Mouse (Mus musculus): ENCODE results near the gene Rps19bp1. TPM values are rescaled to one million over a fixed set of nuclear protein-coding genes. Genes with fewer than 3 reads are reported as not detected.

Gene Rps19bp1
- 10 to 100 TPM; 36.1 to 40.0 TPM for total RNA-seq (2021)
- long read RNA-seq, transcript Rps19bp1-201 (4 exons, 838 nt): major isoform, 22 of 27 reads
- long read RNA-seq, partial matches to known transcripts: 3 of 27 reads
- long read RNA-seq, other reads (novel, unspliced or antisense): 2 of 27 reads

GRCm38 (mm10) chr15:80263610-80264575, at the start of gene Rps19bp1:
Rps19bp1 (minus strand) TSS chr15:80264315.
- DNase-seq (ENCODE audit: low spot score in 2 of 2): peak; percentile 86 to 93

- no peak for DNase-seq (ENCODE audit: low spot score in 2 of 2)
Observed at GRCm38 (mm10) chr15:80306146-80306545, 42.0 kb upstream of the Rps19bp1 start.

GRCm38 (mm10) chr15:80304188-80304587, 40.1 kb upstream of the Rps19bp1 start:
- DNase-seq (ENCODE audit: low spot score in 2 of 2): no peak

GRCm38 (mm10) chr15:80303779-80304178, 39.7 kb upstream of the Rps19bp1 start:
- peak in 1 of 2 experiments; percentile 34 for DNase-seq (ENCODE audit: low spot score in 2 of 2)

GRCm38 (mm10) chr15:80297146-80297545, 33.0 kb upstream of the Rps19bp1 start:
- no peak for DNase-seq (ENCODE audit: low spot score in 2 of 2)

- DNase-seq (ENCODE audit: low spot score in 2 of 2): peak; percentile 55 to 79
Observed at GRCm38 (mm10) chr15:80289436-80289835, 25.3 kb upstream of the Rps19bp1 start.

GRCm38 (mm10) chr15:80288036-80288435, 23.9 kb upstream of the Rps19bp1 start:
- no peak for DNase-seq (ENCODE audit: low spot score in 2 of 2)

GRCm38 (mm10) chr15:80286851-80287415, 22.8 kb upstream of the Rps19bp1 start, which contains the start of gene Cacna1i:
Cacna1i (plus strand) TSS chr15:80287238.
- peak; percentile 52 to 74 for DNase-seq (ENCODE audit: low spot score in 2 of 2)

- DNase-seq (ENCODE audit: low spot score in 2 of 2): peak in 1 of 2 experiments; percentile 47
Observed at GRCm38 (mm10) chr15:80280646-80281045, 16.5 kb upstream of the Rps19bp1 start.

- DNase-seq (ENCODE audit: low spot score in 2 of 2): no peak
Observed at GRCm38 (mm10) chr15:80279053-80279452, 14.9 kb upstream of the Rps19bp1 start.

- peak; percentile 54 to 77 for DNase-seq (ENCODE audit: low spot score in 2 of 2)
Observed at GRCm38 (mm10) chr15:80278121-80278759, 14.1 kb upstream of the Rps19bp1 start.

- DNase-seq (ENCODE audit: low spot score in 2 of 2): no peak
Observed at GRCm38 (mm10) chr15:80277625-80278024, 13.5 kb upstream of the Rps19bp1 start.

GRCm38 (mm10) chr15:80277107-80277506, 13.0 kb upstream of the Rps19bp1 start:
- DNase-seq (ENCODE audit: low spot score in 2 of 2): no peak

- DNase-seq (ENCODE audit: low spot score in 2 of 2): no peak
Observed at GRCm38 (mm10) chr15:80271858-80272396, 7.8 kb upstream of the Rps19bp1 start.

GRCm38 (mm10) chr15:80266281-80266680, 2.2 kb upstream of the Rps19bp1 start:
- peak; percentile 60 to 92 for DNase-seq (ENCODE audit: low spot score in 2 of 2)

GRCm38 (mm10) chr15:80261100-80261499, 3.0 kb downstream of the Rps19bp1 start:
- no peak for DNase-seq (ENCODE audit: low spot score in 2 of 2)

GRCm38 (mm10) chr15:80260677-80261076, 3.4 kb downstream of the Rps19bp1 start:
- peak; percentile 71 to 89 for DNase-seq (ENCODE audit: low spot score in 2 of 2)

GRCm38 (mm10) chr15:80259406-80260045, 4.6 kb downstream of the Rps19bp1 start:
- DNase-seq (ENCODE audit: low spot score in 2 of 2): no peak

GRCm38 (mm10) chr15:80258240-80259170, 5.6 kb downstream of the Rps19bp1 start:
- DNase-seq (ENCODE audit: low spot score in 2 of 2): peak in 1 of 2 experiments; percentile 34
